ENCODE assay signal across 14 mouse cellular contexts in the genomic region with DNA sequence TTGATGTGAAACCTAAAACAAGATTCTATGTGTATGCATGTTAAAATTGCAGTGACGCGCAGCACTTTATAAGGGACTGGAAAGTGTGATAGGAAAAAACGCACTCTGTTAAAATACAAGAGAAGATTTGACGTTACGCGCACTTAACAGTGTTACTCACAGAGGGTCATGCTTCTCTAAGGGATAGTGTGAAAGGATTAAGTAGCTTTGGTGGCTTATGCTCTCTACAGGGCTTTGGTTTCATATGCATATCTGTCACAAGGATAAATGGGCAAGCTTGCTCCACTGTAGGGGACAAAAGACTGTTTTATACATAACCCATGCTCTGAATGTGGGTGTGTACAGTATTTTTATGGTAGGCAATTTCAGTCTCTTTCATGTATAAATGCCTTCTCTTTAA.
DNase-seq lines count a peak whose midpoint lies in the region; ATAC-seq and TF ChIP-seq lines count a peak whose summit lies in the region.
"Had no signal": no experiment of that assay in that cellular context is flagged by ENCODE, and none has a peak within 500 bp of the region (broad histone marks: within the 10 kb centered on the region; RNA-seq: fewer than 3 reads in every experiment).

No protein-coding gene starts in this region.

- H3K4me3 ChIP-seq in forebrain, embryonic 16.5 days (replicated peaks; ENCODE audit: low read length), result no peak overlapping the region
- H3K4me3 ChIP-seq in forebrain, postnatal 0 days (ENCODE audit: low read depth, low read length), result no peak overlapping the region
- H3K4me3 ChIP-seq in layer of hippocampus, adult 2 months, result peak overlapping the region; percentile 11; the same call in 1 of the 2 replicates
- H3K4me3 ChIP-seq in midbrain, embryonic 10.5 days, result no peak overlapping the region

- WGBS in forebrain, embryonic 16.5 days, result 81% methylated on average over 6 of the region's 6 CpGs
- WGBS in forebrain, postnatal 0 days, result 77% methylated on average over 6 of the region's 6 CpGs
- WGBS in midbrain, embryonic 10.5 days, result 78% methylated on average over 6 of the region's 6 CpGs

- no peak overlapping the region for H3K4me2 ChIP-seq in forebrain, embryonic 16.5 days (ENCODE audit: low read length)
- H3K4me2 ChIP-seq in forebrain, postnatal 0 days (ENCODE audit: low read depth), result no peak overlapping the region

- TF ChIP-seq CTCF in forebrain, postnatal 0 days (IDR thresholded peaks at IDR 0.05; ENCODE audit: low read depth), result no peak
- TF ChIP-seq CTCF in layer of hippocampus, adult 2 months (conservative IDR thresholded peaks at IDR 0.05), result no peak

- no peak for ATAC-seq in forebrain, embryonic 16.5 days
- no peak for ATAC-seq in forebrain, postnatal 0 days

- H3K36me3 ChIP-seq in forebrain, embryonic 16.5 days (ENCODE audit: control insufficient read depth, insufficient read depth), result no peaks in the 10 kb centered on the region
- no peaks in the 10 kb centered on the region for H3K36me3 ChIP-seq in forebrain, postnatal 0 days (ENCODE audit: insufficient read depth)
- no peaks in the 10 kb centered on the region for H3K36me3 ChIP-seq in midbrain, embryonic 10.5 days

- H3K27me3 ChIP-seq in forebrain, embryonic 16.5 days (replicated peaks; ENCODE audit: control insufficient read depth, insufficient read depth, low read length), result no peaks in the 10 kb centered on the region
- no peaks in the 10 kb centered on the region for H3K27me3 ChIP-seq in forebrain, postnatal 0 days (ENCODE audit: insufficient read depth, low read length)
- H3K27me3 ChIP-seq in midbrain, embryonic 10.5 days (ENCODE audit: low read depth, poor library complexity, severe bottlenecking), result no peaks in the 10 kb centered on the region

- H3K4me1 ChIP-seq in forebrain, embryonic 16.5 days (replicated peaks; ENCODE audit: control insufficient read depth, insufficient read depth, low read length), result no peaks in the 10 kb centered on the region
- 0 out of 2 replicates have a peak, but pooled peaks cover 4% of the 10 kb centered on the region for H3K4me1 ChIP-seq in forebrain, postnatal 0 days (ENCODE audit: insufficient read depth)
- H3K4me1 ChIP-seq in midbrain, embryonic 10.5 days, result peaks cover 9% of the 10 kb centered on the region

- no peak for DNase-seq in forebrain, postnatal 0 days
- DNase-seq in layer of hippocampus, adult 2 months (ENCODE audit: low spot score in 2 of 2), result no peak
- no peak for DNase-seq in layer of hippocampus, postnatal 36 days
- no peak for DNase-seq in midbrain, embryonic 10.5 days (ENCODE audit: low spot score)
- DNase-seq in retina, postnatal 7 days (ENCODE audit: low read depth, low spot score), result peak; percentile 13
- no peak for DNase-seq in frontal cortex, adult 2 months (ENCODE audit: extremely low spot score in 1 of 2, low spot score in 1 of 2)
- no peak for DNase-seq in urinary bladder, adult 2 months (ENCODE audit: low spot score)
- DNase-seq: adrenal gland, postnatal 25 days; kidney, adult 2 months; spleen, adult 18-20 months; thymus, postnatal 25 days had no signal

- no peaks in the 10 kb centered on the region for H3K9me3 ChIP-seq in forebrain, embryonic 16.5 days (ENCODE audit: control insufficient read depth, low read length)
- H3K9me3 ChIP-seq in forebrain, postnatal 0 days (ENCODE audit: low read length), result no peaks in the 10 kb centered on the region
- H3K9me3 ChIP-seq in midbrain, embryonic 10.5 days (replicated peaks), result no peaks in the 10 kb centered on the region

- H3K27ac ChIP-seq in forebrain, embryonic 16.5 days (ENCODE audit: low read length), result peak overlapping the region; percentile 4; the same call in 1 of the 2 replicates
- no peak overlapping the region for H3K27ac ChIP-seq in forebrain, postnatal 0 days (ENCODE audit: low read depth, low read length)
- H3K27ac ChIP-seq in layer of hippocampus, adult 2 months, result peak overlapping the region; percentile 59
- peak overlapping the region; percentile 38; the same call in 1 of the 2 replicates for H3K27ac ChIP-seq in midbrain, embryonic 10.5 days (replicated peaks)
- H3K27ac ChIP-seq: liver, embryonic 14.5 days; macrophage had no signal

- H3K9ac ChIP-seq in forebrain, embryonic 16.5 days (replicated peaks; ENCODE audit: low read depth, low read length), result no peak overlapping the region
- no peak overlapping the region for H3K9ac ChIP-seq in forebrain, postnatal 0 days
- H3K9ac ChIP-seq: liver, embryonic 14.5 days had no signal
